Mouse (Mus musculus): ENCODE data around the gene Tnni3k. TPM values are rescaled to one million over a fixed set of nuclear protein-coding genes. Genes with fewer than 3 reads are reported as not detected.
"Not testable (repeated sequence)": the region's sequence is repeated elsewhere in the genome, so short reads cannot be mapped to it uniquely, and the experiment has no call there.

The Tnni3k gene
- polyA plus RNA-seq, 1 experiment from 2014 or later: not detected

DNA sequence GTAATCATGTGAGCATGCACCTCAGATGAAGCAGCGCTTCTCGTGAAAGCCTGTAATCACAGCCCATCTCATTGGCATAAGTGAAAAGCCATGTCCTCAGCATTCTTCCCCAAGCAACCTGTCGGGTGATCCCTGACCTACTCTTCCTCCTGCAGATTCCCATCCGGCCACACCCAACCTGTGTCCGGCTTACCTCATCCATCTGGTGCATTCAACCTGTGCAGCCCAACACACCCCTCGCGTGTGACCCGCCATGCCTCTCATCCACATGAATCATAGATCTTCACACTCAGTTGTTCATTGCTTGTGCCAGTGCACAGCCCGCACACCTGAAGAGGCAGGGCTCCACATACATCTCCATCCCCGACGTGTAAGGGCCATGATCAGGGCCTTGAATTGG is 217.3 kb downstream of the Tnni3k start:
- Histone ChIP-seq H3K4me3 (ENCODE audit: low read depth, low read length) (no peak overlapping the region), H3K9me3 (ENCODE audit: control insufficient read depth, low read length) (no peaks in the 10 kb centered on the region), H3K4me1 (ENCODE audit: control insufficient read depth, insufficient read depth, low read length) (no peaks in the 10 kb centered on the region), H3K9ac (ENCODE audit: low read length) (no peak overlapping the region), H3K36me3 (ENCODE audit: control insufficient read depth, insufficient read depth, low read length) (no peaks in the 10 kb centered on the region), H3K4me2 (ENCODE audit: low read depth) (no peak overlapping the region), H3K27ac (ENCODE audit: low read depth, low read length) (no peak overlapping the region), H3K27me3 (ENCODE audit: control insufficient read depth, insufficient read depth, low read length) (no peaks in the 10 kb centered on the region)
- WGBS: 93% methylated on average over 11 of the region's 11 CpGs
- DNase-seq (ENCODE audit: low spot score): no peak
- no peak for ATAC-seq (ENCODE audit: insufficient read depth, low FRiP score, low TSS enrichment)

DNA sequence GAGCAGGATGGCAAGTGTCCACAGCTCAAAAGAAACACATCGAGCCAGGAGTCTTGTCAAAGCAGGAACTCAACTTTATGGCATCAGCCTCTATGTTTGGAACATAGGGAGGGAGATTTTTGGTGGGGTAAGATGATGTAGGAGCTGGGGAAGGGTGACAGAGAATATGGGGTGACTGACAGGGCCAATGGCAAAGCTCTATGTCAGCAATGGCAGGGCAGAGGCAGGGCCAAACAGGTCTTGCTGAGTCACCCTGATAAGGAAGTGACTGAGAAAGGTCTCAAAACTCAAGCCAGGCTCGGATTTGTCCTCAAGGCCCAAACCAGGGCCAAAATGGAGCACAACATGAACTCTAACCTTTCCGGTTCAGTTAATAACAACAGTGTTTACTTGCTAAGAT is 219.1 kb downstream of the Tnni3k start:
- 74% methylated on average over 3 of the region's 3 CpGs for WGBS
- Histone ChIP-seq H3K4me1 (ENCODE audit: control insufficient read depth, insufficient read depth, low read length) (no peaks in the 10 kb centered on the region), H3K4me2 (ENCODE audit: low read depth) (no peak overlapping the region), H3K36me3 (ENCODE audit: control insufficient read depth, insufficient read depth, low read length) (no peaks in the 10 kb centered on the region), H3K9ac (ENCODE audit: low read length) (no peak overlapping the region), H3K27me3 (ENCODE audit: control insufficient read depth, insufficient read depth, low read length) (no peaks in the 10 kb centered on the region), H3K9me3 (ENCODE audit: control insufficient read depth, low read length) (no peaks in the 10 kb centered on the region), H3K4me3 (ENCODE audit: low read depth, low read length) (no peak overlapping the region), H3K27ac (ENCODE audit: low read depth, low read length) (no peak overlapping the region)
- ATAC-seq (ENCODE audit: insufficient read depth, low FRiP score, low TSS enrichment) (no peak), DNase-seq (ENCODE audit: low spot score) (no peak)

DNA sequence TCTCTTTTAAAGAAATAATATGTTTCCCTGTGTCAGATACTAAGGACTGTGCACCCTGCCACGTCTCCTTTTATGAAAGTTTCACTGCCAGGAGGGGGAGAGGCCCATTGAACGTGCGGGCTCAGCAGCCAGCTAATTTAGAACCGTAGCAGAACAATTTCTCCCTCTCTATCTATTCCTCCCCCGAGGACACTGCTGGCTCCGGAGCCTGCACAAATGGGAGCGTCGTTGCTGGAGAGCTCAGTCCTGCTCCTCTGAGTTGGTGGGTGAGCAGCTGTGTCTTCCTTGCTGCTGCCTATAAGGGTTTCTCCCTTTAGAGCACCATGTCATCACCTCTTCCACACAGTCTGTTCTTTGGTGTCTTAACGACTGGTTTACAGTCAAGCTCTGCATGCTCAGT is 220.8 kb downstream of the Tnni3k start:
- H3K9ac ChIP-seq (ENCODE audit: low read length): no peak overlapping the region
- no peaks in the 10 kb centered on the region for H3K36me3 ChIP-seq (ENCODE audit: control insufficient read depth, insufficient read depth, low read length)
- 67% methylated on average over 9 of the region's 9 CpGs for WGBS
- H3K4me2 ChIP-seq (ENCODE audit: low read depth): no peak overlapping the region
- H3K27me3 ChIP-seq (ENCODE audit: control insufficient read depth, insufficient read depth, low read length): no peaks in the 10 kb centered on the region
- no peaks in the 10 kb centered on the region for H3K4me1 ChIP-seq (ENCODE audit: control insufficient read depth, insufficient read depth, low read length)
- no peak overlapping the region for H3K4me3 ChIP-seq (ENCODE audit: low read depth, low read length)
- H3K9me3 ChIP-seq (ENCODE audit: control insufficient read depth, low read length): no peaks in the 10 kb centered on the region
- DNase-seq (ENCODE audit: low spot score) (no peak), ATAC-seq (ENCODE audit: insufficient read depth, low FRiP score, low TSS enrichment) (no peak)
- H3K27ac ChIP-seq (ENCODE audit: low read depth, low read length): no peak overlapping the region

DNA sequence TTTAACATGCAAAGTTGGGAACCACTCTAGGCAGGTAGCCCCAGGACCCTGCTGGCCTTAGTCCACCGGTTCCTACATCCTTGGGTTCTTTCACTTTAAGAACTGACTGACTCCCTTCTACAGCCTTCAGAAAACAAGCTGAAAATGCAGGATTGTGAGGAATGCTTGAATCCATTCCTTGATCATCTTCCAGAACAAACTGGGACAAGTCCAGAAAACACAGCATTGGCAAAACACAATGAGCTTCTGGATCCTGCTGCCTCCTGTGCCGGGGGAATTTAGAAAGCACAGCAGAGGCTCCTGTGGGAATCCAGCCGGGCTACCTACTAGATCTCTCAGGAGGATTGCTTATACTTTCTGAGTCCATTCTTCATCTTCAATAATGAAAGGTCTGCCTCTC is 229.5 kb downstream of the Tnni3k start:
- H3K4me3 ChIP-seq (ENCODE audit: low read depth, low read length): no peak overlapping the region
- ATAC-seq (ENCODE audit: insufficient read depth, low FRiP score, low TSS enrichment) (no peak), DNase-seq (ENCODE audit: low spot score) (no peak)
- no peaks in the 10 kb centered on the region for H3K4me1 ChIP-seq (ENCODE audit: control insufficient read depth, insufficient read depth, low read length)
- no peaks in the 10 kb centered on the region for H3K9me3 ChIP-seq (ENCODE audit: control insufficient read depth, low read length)
- no peaks in the 10 kb centered on the region for H3K36me3 ChIP-seq (ENCODE audit: control insufficient read depth, insufficient read depth, low read length)
- H3K27ac ChIP-seq (ENCODE audit: low read depth, low read length): no peak overlapping the region
- WGBS: 88% methylated on average over 3 of the region's 3 CpGs
- H3K9ac ChIP-seq (ENCODE audit: low read length): no peak overlapping the region
- no peak overlapping the region for H3K4me2 ChIP-seq (ENCODE audit: low read depth)
- H3K27me3 ChIP-seq (ENCODE audit: control insufficient read depth, insufficient read depth, low read length): no peaks in the 10 kb centered on the region

DNA sequence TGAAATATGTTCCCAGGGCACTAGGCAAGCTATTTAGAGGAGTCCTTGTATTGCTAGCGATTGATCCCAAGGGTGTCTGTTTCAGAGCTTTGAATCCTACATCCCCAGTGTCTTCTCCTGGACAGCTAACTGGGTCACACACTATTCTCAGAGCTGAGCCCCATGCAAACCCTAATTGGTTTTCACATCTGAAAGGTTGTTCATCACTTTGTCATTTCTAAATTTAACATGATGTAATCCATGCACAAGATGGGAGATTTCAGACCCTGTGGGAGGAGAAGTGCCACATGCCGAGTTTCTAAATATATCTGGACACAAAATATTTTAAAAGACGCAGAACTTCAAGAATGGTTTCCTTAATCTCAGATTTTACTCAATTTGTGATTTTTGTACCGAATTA is 230.5 kb downstream of the Tnni3k start:
- no peaks in the 10 kb centered on the region for H3K4me1 ChIP-seq (ENCODE audit: control insufficient read depth, insufficient read depth, low read length)
- DNase-seq (ENCODE audit: low spot score) (no peak), ATAC-seq (ENCODE audit: insufficient read depth, low FRiP score, low TSS enrichment) (no peak)
- H3K9me3 ChIP-seq (ENCODE audit: control insufficient read depth, low read length): no peaks in the 10 kb centered on the region
- no peak overlapping the region for H3K4me2 ChIP-seq (ENCODE audit: low read depth)
- H3K27me3 ChIP-seq (ENCODE audit: control insufficient read depth, insufficient read depth, low read length): no peaks in the 10 kb centered on the region
- H3K27ac ChIP-seq (ENCODE audit: low read depth, low read length): no peak overlapping the region
- WGBS: 90% methylated on average over 4 of the region's 4 CpGs
- H3K9ac ChIP-seq (ENCODE audit: low read length): no peak overlapping the region
- H3K36me3 ChIP-seq (ENCODE audit: control insufficient read depth, insufficient read depth, low read length): no peaks in the 10 kb centered on the region
- H3K4me3 ChIP-seq (ENCODE audit: low read depth, low read length): no peak overlapping the region

DNA sequence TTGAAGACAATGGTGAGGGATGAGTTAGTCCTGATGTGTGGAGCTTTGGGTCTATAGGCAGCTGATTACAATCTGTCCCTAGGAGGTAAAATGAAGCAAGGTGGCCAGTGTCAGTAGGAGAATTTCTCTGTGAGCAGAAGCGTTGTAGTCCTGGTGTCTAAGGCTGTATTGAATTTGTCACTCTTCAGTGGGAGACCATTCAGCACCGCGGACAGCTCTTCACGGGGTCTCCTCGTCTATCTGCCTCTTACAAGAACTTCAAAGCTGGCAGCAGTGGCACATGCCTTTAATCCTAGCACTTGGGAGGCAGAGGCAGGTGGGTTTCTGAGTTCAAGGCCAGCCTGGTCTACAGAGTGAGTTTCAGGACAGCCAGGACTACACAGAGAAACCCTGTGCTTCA is 235.5 kb downstream of the Tnni3k start:
- H3K4me3 ChIP-seq (ENCODE audit: low read depth, low read length); H3K4me1 ChIP-seq (ENCODE audit: control insufficient read depth, insufficient read depth, low read length); H3K27me3 ChIP-seq (ENCODE audit: control insufficient read depth, insufficient read depth, low read length); H3K9ac ChIP-seq (ENCODE audit: low read length); H3K4me2 ChIP-seq (ENCODE audit: low read depth); ATAC-seq (ENCODE audit: insufficient read depth, low FRiP score, low TSS enrichment); H3K9me3 ChIP-seq (ENCODE audit: control insufficient read depth, low read length); H3K27ac ChIP-seq (ENCODE audit: low read depth, low read length); H3K36me3 ChIP-seq (ENCODE audit: control insufficient read depth, insufficient read depth, low read length): not testable (repeated sequence)
- WGBS: 23% methylated on average over 5 of the region's 5 CpGs
- peak; percentile 73 for DNase-seq (ENCODE audit: low spot score)

DNA sequence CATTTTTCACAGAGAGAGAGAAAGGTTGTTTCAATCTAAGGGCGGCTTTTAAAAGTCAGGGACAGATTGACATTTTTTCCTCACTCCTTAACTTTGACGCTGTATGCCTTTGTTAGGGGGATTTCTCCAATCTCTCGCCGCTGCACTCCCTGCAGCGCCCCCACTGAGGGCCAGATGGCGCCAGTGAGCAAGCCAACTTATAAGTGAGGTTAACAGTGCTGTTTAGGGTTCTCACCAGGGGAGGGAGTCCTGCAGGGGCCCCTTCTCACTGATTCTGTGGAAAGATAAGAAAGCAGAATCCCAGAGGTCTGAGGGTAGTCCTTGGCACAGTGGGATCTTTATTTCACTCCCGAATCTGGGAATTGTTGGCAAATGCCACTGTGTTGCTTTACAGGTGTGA is 237.5 kb downstream of the Tnni3k start:
- Histone ChIP-seq H3K27ac (ENCODE audit: low read depth, low read length) (no peak overlapping the region), H3K9me3 (ENCODE audit: control insufficient read depth, low read length) (no peaks in the 10 kb centered on the region), H3K36me3 (ENCODE audit: control insufficient read depth, insufficient read depth, low read length) (no peaks in the 10 kb centered on the region), H3K4me3 (ENCODE audit: low read depth, low read length) (no peak overlapping the region), H3K27me3 (ENCODE audit: control insufficient read depth, insufficient read depth, low read length) (no peaks in the 10 kb centered on the region), H3K4me1 (ENCODE audit: control insufficient read depth, insufficient read depth, low read length) (no peaks in the 10 kb centered on the region), H3K9ac (ENCODE audit: low read length) (no peak overlapping the region), H3K4me2 (ENCODE audit: low read depth) (no peak overlapping the region)
- DNase-seq (ENCODE audit: low spot score) (peak; percentile 80), ATAC-seq (ENCODE audit: insufficient read depth, low FRiP score, low TSS enrichment) (peak; percentile 75)
- WGBS: 9% methylated on average over 7 of the region's 7 CpGs

DNA sequence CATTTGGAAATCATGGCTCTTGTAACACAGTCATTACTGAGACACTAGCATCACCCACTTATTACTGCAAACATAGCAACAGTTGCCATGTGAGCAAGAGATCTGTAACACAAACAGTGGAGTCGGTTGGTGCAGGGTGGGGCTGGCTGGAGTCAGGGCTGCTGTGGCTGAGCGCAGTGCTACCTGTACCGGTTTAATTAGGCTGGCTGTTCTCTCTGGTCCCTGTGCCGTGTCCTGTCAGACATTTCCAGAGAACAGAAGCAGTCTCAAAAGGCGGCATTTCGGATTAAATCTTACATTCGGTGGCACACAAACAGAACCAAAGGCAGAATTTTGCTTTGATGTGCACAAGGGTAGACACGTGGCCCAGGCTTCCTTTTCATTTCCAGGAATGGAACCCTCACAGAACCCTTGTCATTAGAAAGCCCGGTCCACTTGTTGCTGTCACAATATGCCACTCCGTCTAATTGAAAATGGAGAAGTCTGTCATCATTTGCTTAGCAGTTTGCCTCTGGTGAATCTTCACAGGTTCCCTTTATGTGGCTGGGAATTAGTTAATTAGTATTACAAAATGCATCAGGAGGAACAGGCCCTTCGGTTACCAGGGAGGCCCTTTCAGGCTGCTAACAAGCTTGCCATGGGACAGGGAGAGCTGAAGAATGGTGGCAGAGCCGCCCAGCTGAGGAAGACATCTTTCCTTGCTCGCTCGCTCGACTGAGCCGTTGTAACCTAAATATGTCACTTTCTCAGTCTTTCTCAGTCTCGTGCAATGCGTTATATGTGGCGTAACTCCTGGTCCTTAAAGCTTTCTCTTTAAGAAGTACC is 238.2 kb downstream of the Tnni3k start:
- no peak overlapping the region for H3K4me2 ChIP-seq (ENCODE audit: low read depth)

DNA sequence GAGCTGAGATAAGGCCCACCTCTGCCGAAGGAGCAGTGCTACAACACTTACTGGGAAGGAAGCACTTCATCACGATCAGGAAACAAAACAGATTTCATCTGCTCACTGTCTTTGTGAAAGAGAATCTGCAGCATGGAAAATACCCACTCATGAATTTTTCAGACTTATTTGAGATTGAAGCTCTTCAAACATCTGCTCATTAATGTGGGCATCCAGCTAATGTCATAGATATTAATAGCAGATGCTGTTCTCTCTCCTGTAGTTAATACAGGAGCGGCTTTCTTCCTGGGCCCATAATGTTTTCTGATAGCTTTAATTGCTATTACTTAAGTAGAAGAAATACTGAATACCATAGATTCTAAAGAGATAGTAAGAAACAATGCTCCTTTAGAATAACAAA is 239.0 kb downstream of the Tnni3k start:
- Histone ChIP-seq H3K4me3 (ENCODE audit: low read depth, low read length) (no peak overlapping the region), H3K9me3 (ENCODE audit: control insufficient read depth, low read length) (no peaks in the 10 kb centered on the region), H3K9ac (ENCODE audit: low read length) (no peak overlapping the region), H3K27ac (ENCODE audit: low read depth, low read length) (no peak overlapping the region), H3K4me1 (ENCODE audit: control insufficient read depth, insufficient read depth, low read length) (no peaks in the 10 kb centered on the region), H3K4me2 (ENCODE audit: low read depth) (no peak overlapping the region), H3K36me3 (ENCODE audit: control insufficient read depth, insufficient read depth, low read length) (no peaks in the 10 kb centered on the region), H3K27me3 (ENCODE audit: control insufficient read depth, insufficient read depth, low read length) (no peaks in the 10 kb centered on the region)
- no peak for DNase-seq (ENCODE audit: low spot score)
- no peak for ATAC-seq (ENCODE audit: insufficient read depth, low FRiP score, low TSS enrichment)
- WGBS: 84% methylated on average over 3 of the region's 3 CpGs

More for the DNA sequence above, 238.2 kb downstream of the Tnni3k start:
- Histone ChIP-seq H3K27me3 (ENCODE audit: control insufficient read depth, insufficient read depth, low read length) (no peaks in the 10 kb centered on the region), H3K9me3 (ENCODE audit: control insufficient read depth, low read length) (no peaks in the 10 kb centered on the region), H3K27ac (ENCODE audit: low read depth, low read length) (no peak overlapping the region), H3K36me3 (ENCODE audit: control insufficient read depth, insufficient read depth, low read length) (no peaks in the 10 kb centered on the region), H3K9ac (ENCODE audit: low read length) (0 out of 2 replicates have a peak overlapping the region, but pooled peaks have one; percentile 11), H3K4me3 (ENCODE audit: low read depth, low read length) (no peak overlapping the region), H3K4me1 (ENCODE audit: control insufficient read depth, insufficient read depth, low read length) (no peaks in the 10 kb centered on the region)
- 52% methylated on average over 19 of the region's 19 CpGs for WGBS
- ATAC-seq (ENCODE audit: insufficient read depth, low FRiP score, low TSS enrichment) (peak; percentile 67; the same call in 1 of the 2 replicates), DNase-seq (ENCODE audit: low spot score) (no peak)
